Mouse (Mus musculus): ENCODE data around the gene Cep295nl. TPM values are rescaled to one million over a fixed set of nuclear protein-coding genes. Genes with fewer than 3 reads are reported as not detected.
"Not testable (repeated sequence)": the region's sequence is repeated elsewhere in the genome, so short reads cannot be mapped to it uniquely, and the experiment has no call there.

The Cep295nl gene
- polyA plus RNA-seq (2016; fragmentation: Nextera tagmentation; extraction: Ambion mirVana): 0.28 and 0.43 TPM in 2 replicates

GRCm38 (mm10) chr11:118342400-118342981 lies at the start of gene Cep295nl:
Cep295nl (minus strand) TSS chr11:118342500.
- no peak within 1 kb of the TSS for H3K4me3 ChIP-seq
- WGBS: 35% methylated on average over 7 of the region's 7 CpGs
- H3K27ac ChIP-seq: no peak within 1 kb of the TSS
- H3K4me2 ChIP-seq (replicated peaks): no peak within 1 kb of the TSS
- H3K27me3 ChIP-seq (replicated peaks): no peaks in the 10 kb centered on the region
- H3K9me3 ChIP-seq: no peaks in the 10 kb centered on the region
- ATAC-seq (ENCODE audit: low FRiP score, low read depth): no peak
- no peaks in the 10 kb centered on the region for H3K36me3 ChIP-seq
- no peak within 1 kb of the TSS for H3K9ac ChIP-seq
- peaks cover 26% of the 10 kb centered on the region for H3K4me1 ChIP-seq

DNA sequence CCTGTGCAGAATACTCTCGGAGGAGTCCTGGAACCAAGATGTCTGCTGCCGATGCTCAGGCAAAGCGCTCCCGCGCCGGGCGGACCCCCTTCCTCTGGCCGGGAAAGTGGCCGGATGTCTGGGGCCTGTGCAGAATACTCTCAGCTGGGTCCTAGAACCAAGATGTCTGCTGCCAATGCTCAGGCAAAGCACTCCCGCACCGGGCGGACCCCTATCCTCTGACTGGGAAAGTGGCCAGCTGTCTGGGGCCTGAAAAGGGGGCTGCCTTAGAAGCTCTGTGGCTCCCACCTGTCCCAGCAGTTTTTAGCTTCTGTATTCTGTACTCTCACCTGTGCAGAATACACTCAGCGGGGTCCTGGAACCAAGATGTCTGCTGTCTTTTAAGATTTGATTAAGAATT lies 45.5 kb upstream of the Cep295nl start:
- H3K4me2 ChIP-seq (replicated peaks); H3K27me3 ChIP-seq (replicated peaks); ATAC-seq (ENCODE audit: low FRiP score, low read depth); H3K4me1 ChIP-seq; H3K36me3 ChIP-seq; H3K9ac ChIP-seq; H3K4me3 ChIP-seq; H3K9me3 ChIP-seq; H3K27ac ChIP-seq: not testable (repeated sequence)
- WGBS: 94% methylated on average over 13 of the region's 13 CpGs

GRCm38 (mm10) chr11:118379251-118380009 lies 37.1 kb upstream of the Cep295nl start:
- H3K4me2 ChIP-seq (replicated peaks): no peak overlapping the region
- H3K27me3 ChIP-seq (replicated peaks): no peaks in the 10 kb centered on the region
- no peak overlapping the region for H3K27ac ChIP-seq
- no peak for ATAC-seq (ENCODE audit: low FRiP score, low read depth)
- peaks cover 9% of the 10 kb centered on the region; the same call in 1 of the 2 replicates for H3K4me1 ChIP-seq
- no peaks in the 10 kb centered on the region for H3K9me3 ChIP-seq
- H3K4me3 ChIP-seq: no peak overlapping the region
- no peak overlapping the region for H3K9ac ChIP-seq
- H3K36me3 ChIP-seq: no peaks in the 10 kb centered on the region
- 47% methylated on average over 11 of the region's 11 CpGs for WGBS

DNA sequence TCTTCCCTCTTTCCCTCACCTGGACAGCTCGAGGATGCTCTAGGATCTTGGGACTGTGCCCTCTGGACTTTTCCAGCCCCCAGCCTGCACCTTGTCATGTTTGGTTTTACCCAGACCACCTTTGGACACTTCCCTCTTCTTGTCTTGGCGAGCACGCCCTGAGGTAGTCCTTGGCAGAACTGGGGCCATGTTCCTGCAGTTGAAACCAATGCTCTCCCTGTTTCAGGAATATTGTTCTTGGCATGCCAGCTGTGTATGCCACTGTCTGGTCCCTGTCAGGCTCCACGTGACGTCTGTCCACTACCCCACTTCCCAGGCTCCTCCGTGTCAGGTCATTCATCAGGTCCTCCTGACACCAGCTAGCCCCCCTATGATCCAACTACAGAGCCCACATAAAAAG lies 36.4 kb upstream of the Cep295nl start:
- Histone ChIP-seq H3K27me3 (replicated peaks) (no peaks in the 10 kb centered on the region), H3K4me1 (peaks cover 9% of the 10 kb centered on the region; the same call in 1 of the 2 replicates), H3K4me2 (replicated peaks) (no peak overlapping the region), H3K9ac (no peak overlapping the region), H3K4me3 (no peak overlapping the region), H3K9me3 (no peaks in the 10 kb centered on the region), H3K36me3 (no peaks in the 10 kb centered on the region), H3K27ac (no peak overlapping the region)
- 83% methylated on average over 6 of the region's 6 CpGs for WGBS
- no peak for ATAC-seq (ENCODE audit: low FRiP score, low read depth)

DNA sequence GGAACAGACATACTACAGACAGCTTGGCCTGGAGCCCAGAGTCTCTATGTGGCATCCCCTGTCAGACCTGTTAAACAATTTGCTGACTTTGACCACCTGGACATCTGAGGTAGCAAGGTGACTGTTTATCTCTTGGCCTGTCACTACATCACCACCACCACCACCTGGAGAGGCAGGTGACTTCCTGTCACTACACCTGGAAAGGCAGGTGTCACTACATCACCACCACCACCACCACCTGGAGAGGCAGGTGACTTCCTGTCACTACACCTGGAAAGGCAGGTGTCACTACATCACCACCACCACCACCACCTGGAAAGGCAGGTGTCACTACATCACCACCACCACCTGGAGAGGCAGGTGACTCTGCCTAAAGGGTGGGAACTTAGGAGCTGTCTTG lies 34.0 kb upstream of the Cep295nl start:
- not testable (repeated sequence) for H3K4me2 ChIP-seq (replicated peaks); H3K4me1 ChIP-seq; H3K4me3 ChIP-seq; H3K9ac ChIP-seq; H3K36me3 ChIP-seq; H3K9me3 ChIP-seq; H3K27ac ChIP-seq; ATAC-seq (ENCODE audit: low FRiP score, low read depth); H3K27me3 ChIP-seq (replicated peaks)

- H3K27me3 ChIP-seq (replicated peaks): no peaks in the 10 kb centered on the region
- no peak overlapping the region for H3K4me2 ChIP-seq (replicated peaks)
- no peaks in the 10 kb centered on the region for H3K36me3 ChIP-seq
- no peak for ATAC-seq (ENCODE audit: low FRiP score, low read depth)
- H3K4me3 ChIP-seq: no peak overlapping the region
- H3K4me1 ChIP-seq: peaks cover 9% of the 10 kb centered on the region; the same call in 1 of the 2 replicates
- no peaks in the 10 kb centered on the region for H3K9me3 ChIP-seq
- 87% methylated on average over 5 of the region's 5 CpGs for WGBS
- no peak overlapping the region for H3K27ac ChIP-seq
- H3K9ac ChIP-seq: no peak overlapping the region
Observed at GRCm38 (mm10) chr11:118375881-118376280, 33.6 kb upstream of the Cep295nl start.

DNA sequence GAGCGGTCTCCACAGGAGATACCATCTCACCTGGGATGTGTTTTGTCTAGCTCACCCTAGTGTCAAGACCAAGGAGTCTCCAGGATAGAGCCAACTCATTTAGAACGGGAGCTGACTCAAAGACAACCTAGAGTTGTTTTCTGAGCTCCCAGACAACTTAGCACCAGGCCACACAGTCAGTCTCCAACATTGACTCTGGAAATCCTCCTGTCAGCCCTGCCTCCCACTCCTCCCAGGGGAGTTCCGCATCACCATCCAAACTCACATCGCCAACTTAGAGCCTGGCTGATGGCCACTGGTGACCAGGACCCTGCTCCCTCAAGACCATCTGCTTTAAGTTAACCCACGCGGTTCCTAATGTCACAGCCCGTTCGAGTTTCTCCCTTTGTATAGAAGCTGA lies 33.2 kb upstream of the Cep295nl start:
- no peak overlapping the region for H3K4me2 ChIP-seq (replicated peaks)
- WGBS: 87% methylated on average over 8 of the region's 8 CpGs
- H3K36me3 ChIP-seq: no peaks in the 10 kb centered on the region
- peaks cover 9% of the 10 kb centered on the region; the same call in 1 of the 2 replicates for H3K4me1 ChIP-seq
- H3K9ac ChIP-seq: no peak overlapping the region
- ATAC-seq (ENCODE audit: low FRiP score, low read depth): no peak
- H3K27me3 ChIP-seq (replicated peaks): no peaks in the 10 kb centered on the region
- H3K9me3 ChIP-seq: no peaks in the 10 kb centered on the region
- no peak overlapping the region for H3K4me3 ChIP-seq
- H3K27ac ChIP-seq: no peak overlapping the region

GRCm38 (mm10) chr11:118375006-118375405 lies 32.7 kb upstream of the Cep295nl start:
- Histone ChIP-seq H3K9ac (no peak overlapping the region), H3K9me3 (no peaks in the 10 kb centered on the region), H3K36me3 (no peaks in the 10 kb centered on the region), H3K4me2 (replicated peaks) (no peak overlapping the region), H3K27me3 (replicated peaks) (no peaks in the 10 kb centered on the region), H3K27ac (no peak overlapping the region), H3K4me3 (no peak overlapping the region), H3K4me1 (peaks cover 9% of the 10 kb centered on the region; the same call in 1 of the 2 replicates)
- ATAC-seq (ENCODE audit: low FRiP score, low read depth): no peak

GRCm38 (mm10) chr11:118374506-118374905 lies 32.2 kb upstream of the Cep295nl start:
- Histone ChIP-seq H3K9me3 (no peaks in the 10 kb centered on the region), H3K4me3 (no peak overlapping the region), H3K4me1 (peaks cover 9% of the 10 kb centered on the region; the same call in 1 of the 2 replicates), H3K9ac (no peak overlapping the region), H3K27ac (no peak overlapping the region), H3K27me3 (replicated peaks) (no peaks in the 10 kb centered on the region), H3K36me3 (no peaks in the 10 kb centered on the region), H3K4me2 (replicated peaks) (no peak overlapping the region)
- no peak for ATAC-seq (ENCODE audit: low FRiP score, low read depth)
- WGBS: 70% methylated on average over 5 of the region's 5 CpGs

DNA sequence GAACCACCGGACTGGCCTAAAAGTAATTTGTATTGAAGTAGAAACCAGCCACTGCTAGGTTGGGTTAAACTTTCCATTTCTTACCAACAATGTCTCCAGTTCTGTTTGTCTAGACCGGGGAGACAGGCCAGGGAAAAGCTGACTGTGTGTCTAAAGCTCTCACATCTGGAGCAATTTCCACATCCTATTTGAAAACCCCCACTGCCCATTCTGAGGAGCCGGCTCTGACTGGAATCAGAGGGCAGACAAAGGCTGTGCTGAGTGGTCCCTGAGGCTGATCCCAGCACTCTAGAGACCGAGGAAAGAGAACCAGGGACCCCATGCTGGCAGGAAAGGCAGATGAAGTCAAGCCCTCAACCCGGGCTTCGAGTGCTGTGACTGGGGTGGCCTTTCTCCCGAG lies 30.3 kb upstream of the Cep295nl start:
- no peak overlapping the region for H3K27ac ChIP-seq
- 64% methylated on average over 7 of the region's 7 CpGs for WGBS

DNA sequence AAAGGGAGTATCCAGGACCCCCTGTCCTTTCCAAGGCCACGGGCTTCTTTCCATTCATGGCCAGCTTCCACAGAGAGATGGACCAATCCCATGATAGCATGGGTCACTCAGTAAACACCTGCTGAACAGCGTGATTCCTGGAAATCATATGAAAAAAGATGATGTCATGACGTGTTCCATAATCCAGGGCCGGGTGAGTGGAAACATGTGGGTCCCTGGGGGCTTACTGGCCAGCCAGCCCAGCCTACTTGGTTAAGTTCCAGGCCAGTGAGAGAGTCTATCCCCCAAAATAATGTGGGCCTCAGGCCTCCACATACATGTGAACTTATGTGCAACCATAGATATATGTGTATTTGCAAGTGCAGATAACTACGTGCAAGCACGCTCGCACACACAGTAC lies 29.6 kb upstream of the Cep295nl start:
- no peak overlapping the region for H3K9ac ChIP-seq
- no peak overlapping the region for H3K4me3 ChIP-seq
- WGBS: 87% methylated on average over 7 of the region's 7 CpGs
- no peak overlapping the region for H3K4me2 ChIP-seq (replicated peaks)
- no peak for ATAC-seq (ENCODE audit: low FRiP score, low read depth)
- no peaks in the 10 kb centered on the region for H3K27me3 ChIP-seq (replicated peaks)
- H3K27ac ChIP-seq: no peak overlapping the region
- peaks cover 9% of the 10 kb centered on the region; the same call in 1 of the 2 replicates for H3K4me1 ChIP-seq
- H3K36me3 ChIP-seq: no peaks in the 10 kb centered on the region
- no peaks in the 10 kb centered on the region for H3K9me3 ChIP-seq

More for the DNA sequence above, 30.3 kb upstream of the Cep295nl start:
- no peaks in the 10 kb centered on the region for H3K27me3 ChIP-seq (replicated peaks)
- H3K9ac ChIP-seq: no peak overlapping the region
- no peak overlapping the region for H3K4me2 ChIP-seq (replicated peaks)
- no peaks in the 10 kb centered on the region for H3K36me3 ChIP-seq
- ATAC-seq (ENCODE audit: low FRiP score, low read depth): no peak
- H3K4me1 ChIP-seq: peaks cover 9% of the 10 kb centered on the region; the same call in 1 of the 2 replicates
- H3K4me3 ChIP-seq: no peak overlapping the region
- H3K9me3 ChIP-seq: no peaks in the 10 kb centered on the region

DNA sequence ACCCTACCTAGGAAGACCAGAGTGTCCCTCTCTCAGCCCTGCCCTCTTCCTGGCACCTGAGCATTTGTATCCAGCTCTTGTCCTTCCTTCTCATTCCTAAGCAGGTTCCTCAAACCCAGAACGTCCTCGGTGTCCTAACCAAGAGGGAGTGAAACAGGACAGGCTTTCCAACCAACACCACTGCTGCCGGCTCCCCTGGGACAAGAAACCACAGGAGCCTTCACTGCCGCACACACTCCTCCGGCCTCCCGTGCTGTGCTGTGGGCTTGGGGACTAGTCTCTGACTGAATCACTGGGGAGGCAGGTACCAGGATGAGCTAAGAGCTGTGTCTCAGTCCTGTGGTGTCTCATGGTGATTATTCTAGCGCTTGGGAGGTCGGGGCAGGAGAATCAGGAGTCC lies 27.4 kb upstream of the Cep295nl start:
- Histone ChIP-seq H3K36me3 (no peaks in the 10 kb centered on the region), H3K27me3 (replicated peaks) (no peaks in the 10 kb centered on the region), H3K9me3 (no peaks in the 10 kb centered on the region), H3K4me1 (no peaks in the 10 kb centered on the region), H3K27ac (no peak overlapping the region), H3K4me2 (replicated peaks) (no peak overlapping the region), H3K4me3 (no peak overlapping the region), H3K9ac (no peak overlapping the region)
- no peak for ATAC-seq (ENCODE audit: low FRiP score, low read depth)
- 73% methylated on average over 8 of the region's 8 CpGs for WGBS

- 86% methylated on average over 5 of the region's 5 CpGs for WGBS
- Histone ChIP-seq H3K9me3 (no peaks in the 10 kb centered on the region), H3K27ac (no peak overlapping the region), H3K9ac (no peak overlapping the region), H3K4me3 (no peak overlapping the region), H3K36me3 (no peaks in the 10 kb centered on the region), H3K4me2 (replicated peaks) (no peak overlapping the region), H3K4me1 (no peaks in the 10 kb centered on the region), H3K27me3 (replicated peaks) (no peaks in the 10 kb centered on the region)
- ATAC-seq (ENCODE audit: low FRiP score, low read depth): no peak
Observed at GRCm38 (mm10) chr11:118369251-118369650, 27.0 kb upstream of the Cep295nl start.
